Mouse (Mus musculus): ENCODE results near the gene Kif26b. TPM values are rescaled to one million over a fixed set of nuclear protein-coding genes. Genes with fewer than 3 reads are reported as not detected.
A peak's percentile ranks its signal among the peaks of the same experiment; 100 is the strongest.

The Kif26b gene
- total RNA-seq, 2 experiments from 2014 or later: 22.6 to 26.2 TPM

DNA sequence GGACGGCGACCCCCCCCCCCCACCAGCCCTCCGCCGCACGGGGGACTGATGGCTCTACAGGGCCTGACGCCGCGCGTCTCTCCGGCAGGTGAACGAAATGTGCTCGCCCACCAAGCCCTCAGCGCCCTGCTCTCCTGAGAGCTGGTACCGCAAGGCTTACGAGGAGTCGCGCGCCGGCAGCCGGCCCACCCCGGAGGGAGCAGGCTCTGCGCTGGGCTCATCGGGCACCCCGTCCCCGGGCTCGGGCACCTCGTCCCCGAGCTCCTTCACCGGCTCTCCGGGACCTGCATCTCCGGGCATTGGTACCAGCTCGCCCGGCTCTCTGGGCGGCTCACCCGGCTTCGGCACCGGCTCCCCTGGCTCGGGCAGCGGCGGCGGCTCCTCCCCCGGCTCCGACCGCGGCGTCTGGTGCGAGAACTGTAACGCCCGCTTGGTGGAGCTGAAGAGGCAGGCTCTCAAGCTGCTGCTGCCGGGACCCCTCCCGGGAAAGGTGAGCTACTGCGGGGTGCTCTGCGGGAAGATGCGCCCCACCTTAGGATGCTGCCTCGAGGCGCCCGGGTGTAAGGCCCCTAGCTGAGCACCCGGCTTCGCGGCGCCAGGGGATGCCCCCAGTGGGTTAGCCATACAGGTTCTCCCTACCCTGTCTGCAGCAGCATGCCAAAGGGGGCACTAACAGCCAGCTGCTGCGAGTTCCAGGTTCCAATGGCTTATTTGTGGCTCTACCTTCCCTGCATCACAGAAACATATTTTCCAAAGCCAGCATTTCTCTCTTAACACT is 1.6 kb downstream of the Kif26b start:
- peak; percentile 82 to 91 for DNase-seq (ENCODE audit: extremely low spot score in 1 of 2, low spot score in 1 of 2)

DNA sequence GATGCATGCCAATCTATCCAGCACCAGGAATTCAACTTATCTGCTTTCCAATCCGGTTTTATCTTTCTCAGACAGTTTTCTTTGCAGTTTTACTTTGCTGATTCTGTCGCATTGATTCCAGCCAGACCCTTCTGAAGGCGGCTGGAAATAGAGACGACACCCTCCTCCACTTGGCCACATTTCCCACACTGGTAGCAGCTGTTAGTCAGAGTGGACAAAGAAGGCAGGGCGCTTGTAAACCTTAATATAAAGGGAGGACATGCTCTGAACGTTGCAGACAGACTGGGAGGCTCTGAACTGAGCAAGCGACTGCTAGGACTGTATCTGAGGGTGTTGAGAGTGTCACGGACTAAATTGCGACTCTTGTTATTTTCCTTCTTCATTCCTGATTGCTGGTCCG is 11.3 kb downstream of the Kif26b start:
- no peak for DNase-seq (ENCODE audit: extremely low spot score in 1 of 2, low spot score in 1 of 2)

DNA sequence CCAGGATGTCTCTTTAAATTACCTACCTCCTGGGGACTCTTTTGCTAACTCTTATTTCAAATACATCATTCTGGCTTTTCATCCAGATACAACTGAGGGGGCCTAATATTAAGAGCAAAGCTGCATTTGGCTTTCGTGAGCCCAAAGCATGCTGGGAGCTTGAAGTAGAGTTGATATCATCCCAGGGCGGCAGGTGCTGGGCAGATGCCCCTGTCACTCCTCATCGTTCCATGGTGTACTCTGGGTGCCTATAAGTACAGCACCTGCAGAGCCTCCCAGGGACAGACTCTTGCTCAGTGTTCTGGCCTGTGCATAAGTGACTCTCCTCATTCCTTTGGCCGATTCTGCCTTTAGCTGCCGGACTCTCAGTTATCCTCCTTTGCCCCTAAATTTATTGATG is 13.5 kb downstream of the Kif26b start:
- no peak for DNase-seq (ENCODE audit: extremely low spot score in 1 of 2, low spot score in 1 of 2)

DNA sequence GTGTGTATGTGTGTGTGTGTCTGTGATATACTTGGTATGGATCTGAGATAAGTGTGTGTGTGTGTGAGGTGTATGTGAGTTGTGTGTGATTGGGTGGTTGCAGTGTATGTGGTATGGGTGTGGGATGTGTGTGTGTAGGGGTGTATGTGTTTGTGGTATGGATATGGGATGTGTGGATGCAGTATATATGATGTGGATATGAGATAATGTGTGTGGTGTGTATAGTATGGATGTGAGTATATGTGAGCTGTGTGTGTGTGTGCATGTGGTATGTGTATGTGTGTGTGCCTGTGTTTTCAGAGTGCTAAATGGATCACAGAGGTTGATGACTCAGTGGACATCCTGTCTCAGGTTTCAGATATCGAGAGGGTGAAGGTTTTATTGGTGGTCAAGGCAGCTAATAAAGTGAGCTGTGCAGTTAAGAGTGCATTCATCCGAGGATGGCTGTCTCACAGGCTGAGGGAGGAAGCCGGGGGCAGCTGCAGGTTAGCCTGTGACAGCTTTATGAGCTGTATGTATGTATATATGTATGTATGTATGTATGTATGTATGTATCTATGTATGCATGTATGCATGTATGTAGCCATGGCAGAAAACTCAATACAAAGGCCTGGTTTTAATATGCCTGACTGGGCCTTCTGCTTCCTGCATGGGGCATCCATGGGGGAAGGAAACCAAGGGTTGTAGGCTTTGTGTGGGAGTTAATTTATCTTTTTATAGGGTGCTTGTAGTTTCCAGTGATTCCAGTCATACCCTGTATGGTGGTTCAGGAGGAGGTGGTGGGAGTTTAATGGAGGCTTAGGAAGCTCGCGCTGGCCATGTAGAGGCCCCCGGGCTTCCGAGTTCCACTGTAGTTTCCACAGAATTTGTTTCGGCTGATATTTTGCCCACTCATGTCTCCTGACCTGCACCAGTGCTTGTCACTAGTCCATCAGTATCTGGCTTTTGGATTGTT is 14.3 kb downstream of the Kif26b start:
- no peak for DNase-seq (ENCODE audit: extremely low spot score in 1 of 2, low spot score in 1 of 2)

GRCm38 (mm10) chr1:178544585-178544984 is 15.7 kb downstream of the Kif26b start:
- no peak for DNase-seq (ENCODE audit: extremely low spot score in 1 of 2, low spot score in 1 of 2)

DNA sequence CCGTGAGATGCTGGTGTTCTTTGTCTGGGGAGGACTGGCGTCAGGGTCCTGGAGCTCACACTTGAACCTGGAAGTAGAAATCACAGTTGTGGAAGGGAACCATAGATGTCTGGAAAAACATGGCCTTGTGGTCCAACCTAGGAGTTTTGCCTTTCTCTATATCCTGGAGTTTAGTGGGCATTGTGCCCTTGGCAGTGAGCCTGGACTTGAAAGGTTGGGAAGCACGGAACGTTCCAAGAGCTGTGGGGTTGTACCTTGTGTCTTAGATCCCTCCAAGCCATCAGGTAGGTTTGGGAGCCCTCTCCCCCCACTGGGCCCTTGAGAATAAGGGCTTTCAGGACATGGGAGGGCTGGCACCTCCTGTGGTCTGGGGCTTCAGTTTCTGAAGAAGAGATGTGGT is 20.7 kb downstream of the Kif26b start:
- no peak for DNase-seq (ENCODE audit: extremely low spot score in 1 of 2, low spot score in 1 of 2)

DNA sequence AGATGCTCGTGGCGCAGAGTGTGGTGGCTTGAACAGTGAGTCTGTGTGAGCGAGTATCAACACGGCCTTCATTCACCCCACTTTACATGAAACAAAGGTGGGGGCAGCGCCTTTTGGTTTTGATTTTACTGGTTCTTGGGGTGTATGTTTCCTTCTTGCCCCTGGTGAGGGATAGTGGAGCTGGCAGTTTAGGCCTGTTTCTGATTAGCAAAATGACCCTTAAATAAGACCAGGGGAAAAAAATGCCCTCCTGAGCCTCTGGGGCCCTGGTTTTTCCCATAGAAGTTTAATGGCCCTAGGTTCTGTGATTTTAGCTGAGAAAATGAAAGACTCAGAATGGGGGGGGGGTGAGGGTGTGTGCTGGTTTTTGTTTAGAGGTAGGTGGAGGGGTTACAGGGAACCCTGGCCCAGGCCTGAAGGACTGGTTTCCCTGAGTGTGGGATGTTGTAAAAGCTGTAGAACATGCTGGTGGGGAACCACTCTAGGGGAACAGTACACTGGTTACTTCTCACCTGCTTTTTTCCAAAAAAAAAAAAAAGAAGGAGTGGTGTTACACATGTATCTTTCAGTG is 21.6 kb downstream of the Kif26b start:
- DNase-seq (ENCODE audit: extremely low spot score in 1 of 2, low spot score in 1 of 2): no peak

DNA sequence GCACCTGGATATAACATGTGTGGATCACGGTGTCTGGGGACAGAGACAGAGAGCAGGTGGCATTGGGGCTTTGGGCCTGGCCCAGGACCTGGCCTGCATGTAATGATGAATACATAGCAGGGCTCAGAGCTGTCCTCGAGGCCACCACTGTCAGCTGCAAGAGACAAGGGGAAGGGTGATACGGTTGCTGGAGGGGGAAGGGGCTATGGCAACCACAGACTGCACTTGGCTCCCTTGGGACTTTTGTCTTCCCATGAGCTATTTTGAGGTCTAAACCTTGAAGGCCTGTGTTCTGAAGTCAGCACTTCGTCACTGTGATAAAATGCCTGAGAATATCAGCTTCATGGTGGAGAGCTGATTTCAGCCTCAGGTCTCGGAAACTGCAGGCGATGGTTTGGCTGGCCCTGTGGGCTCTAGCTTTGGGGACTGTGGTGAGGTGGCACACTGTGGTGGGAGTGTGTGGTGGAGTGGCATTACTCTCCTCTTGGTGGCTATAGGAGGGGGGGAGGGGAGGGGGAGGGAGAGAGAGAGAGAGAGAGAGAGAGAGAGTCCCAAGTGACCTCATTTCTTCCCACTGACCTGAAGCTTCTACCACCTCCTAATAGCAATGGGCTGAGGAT is 23.5 kb downstream of the Kif26b start:
- no peak for DNase-seq (ENCODE audit: extremely low spot score in 1 of 2, low spot score in 1 of 2)

- no peak for DNase-seq (ENCODE audit: extremely low spot score in 1 of 2, low spot score in 1 of 2)
Observed at GRCm38 (mm10) chr1:178552898-178553284, 24.0 kb downstream of the Kif26b start.

- DNase-seq (ENCODE audit: extremely low spot score in 1 of 2, low spot score in 1 of 2): no peak
Observed at GRCm38 (mm10) chr1:178556226-178556625, 27.3 kb downstream of the Kif26b start.

- DNase-seq (ENCODE audit: extremely low spot score in 1 of 2, low spot score in 1 of 2): no peak
Observed at GRCm38 (mm10) chr1:178560043-178560442, 31.1 kb downstream of the Kif26b start.

- no peak for DNase-seq (ENCODE audit: extremely low spot score in 1 of 2, low spot score in 1 of 2)
Observed at GRCm38 (mm10) chr1:178563834-178564233, 34.9 kb downstream of the Kif26b start.

DNA sequence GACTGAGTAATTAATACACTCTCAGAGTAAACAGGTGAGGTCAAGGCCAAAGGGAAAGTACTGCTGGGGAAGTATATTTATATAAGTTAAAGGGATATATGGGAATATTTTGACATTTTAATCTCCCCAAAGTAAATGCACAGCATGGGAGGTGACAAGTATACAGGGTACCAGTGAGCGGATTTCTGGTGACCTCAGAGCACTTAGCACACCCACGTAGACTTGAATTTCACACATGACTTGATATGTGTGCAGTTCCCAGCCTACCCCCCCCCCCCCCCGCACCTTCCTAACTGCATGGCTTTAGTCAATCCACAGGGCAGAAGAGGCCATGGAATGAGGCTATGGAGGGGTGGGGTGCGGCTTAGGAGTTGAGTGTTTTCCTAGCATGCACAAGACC is 35.9 kb downstream of the Kif26b start:
- no peak for DNase-seq (ENCODE audit: extremely low spot score in 1 of 2, low spot score in 1 of 2)

DNA sequence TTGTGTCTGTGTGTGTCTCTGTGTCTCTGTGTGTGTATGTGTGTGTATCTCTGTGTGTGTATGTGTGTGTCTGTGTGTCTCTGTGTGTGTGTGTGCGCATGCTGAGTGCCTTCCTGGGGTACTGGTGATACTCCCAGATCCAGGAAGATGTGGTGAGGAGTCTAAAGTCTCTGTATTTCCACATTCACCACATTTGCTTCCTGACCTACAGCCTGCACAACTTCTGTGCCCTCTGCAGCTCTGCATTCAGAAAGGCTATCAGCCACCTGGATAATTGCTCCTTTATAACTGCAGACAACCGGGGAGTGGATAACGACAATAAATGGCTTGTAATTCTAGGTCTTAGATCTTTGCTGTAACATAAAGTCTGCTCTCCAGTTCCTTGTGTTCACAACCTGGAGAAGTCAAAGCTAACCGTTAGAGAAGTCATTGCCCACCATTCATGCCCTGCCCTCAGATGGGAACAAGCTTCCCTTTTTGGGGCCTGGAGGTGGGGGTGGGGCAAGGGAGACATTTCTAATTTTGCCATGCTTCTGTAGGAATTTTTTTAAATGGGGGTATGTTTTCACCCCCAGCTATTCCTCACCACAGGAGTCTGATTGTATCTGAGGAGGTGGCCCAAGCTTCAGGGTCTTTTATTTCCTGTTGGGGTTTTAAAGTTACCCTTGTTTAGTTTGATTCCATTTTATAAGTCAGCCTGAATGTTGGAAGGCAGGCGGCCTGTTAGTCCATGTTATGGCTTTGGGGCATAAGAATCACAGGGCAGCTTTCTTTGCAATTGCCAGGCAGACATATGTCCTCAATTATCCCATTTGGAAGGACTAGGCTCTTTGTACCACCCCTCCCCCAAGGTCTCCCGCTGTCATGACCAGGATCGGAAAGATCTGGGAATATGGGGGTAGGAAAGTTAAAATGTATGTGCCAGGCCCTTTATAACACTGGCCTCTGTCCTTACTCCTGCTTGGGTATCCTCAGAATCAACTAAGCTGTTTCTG is 39.9 kb downstream of the Kif26b start:
- DNase-seq (ENCODE audit: extremely low spot score in 1 of 2, low spot score in 1 of 2): no peak

DNA sequence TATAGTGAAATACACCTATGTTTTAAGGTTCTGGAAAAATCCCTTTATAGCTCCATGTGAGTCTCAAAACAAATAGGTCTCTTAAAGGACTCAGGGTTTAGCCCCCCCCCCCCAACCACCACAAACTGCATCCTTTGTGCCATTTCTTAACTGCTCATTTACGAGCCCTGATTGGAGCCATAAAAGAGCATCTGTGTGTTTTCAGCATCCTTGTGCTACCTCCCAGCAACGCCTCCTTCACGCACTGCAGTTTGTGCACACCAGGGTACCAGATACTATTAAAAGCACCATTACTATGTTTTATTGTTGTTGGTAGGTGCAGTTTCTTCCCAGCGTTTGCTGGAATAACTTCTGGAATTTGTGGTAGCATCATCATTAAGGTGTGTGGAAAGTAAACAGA is 42.1 kb downstream of the Kif26b start:
- no peak for DNase-seq (ENCODE audit: extremely low spot score in 1 of 2, low spot score in 1 of 2)

DNA sequence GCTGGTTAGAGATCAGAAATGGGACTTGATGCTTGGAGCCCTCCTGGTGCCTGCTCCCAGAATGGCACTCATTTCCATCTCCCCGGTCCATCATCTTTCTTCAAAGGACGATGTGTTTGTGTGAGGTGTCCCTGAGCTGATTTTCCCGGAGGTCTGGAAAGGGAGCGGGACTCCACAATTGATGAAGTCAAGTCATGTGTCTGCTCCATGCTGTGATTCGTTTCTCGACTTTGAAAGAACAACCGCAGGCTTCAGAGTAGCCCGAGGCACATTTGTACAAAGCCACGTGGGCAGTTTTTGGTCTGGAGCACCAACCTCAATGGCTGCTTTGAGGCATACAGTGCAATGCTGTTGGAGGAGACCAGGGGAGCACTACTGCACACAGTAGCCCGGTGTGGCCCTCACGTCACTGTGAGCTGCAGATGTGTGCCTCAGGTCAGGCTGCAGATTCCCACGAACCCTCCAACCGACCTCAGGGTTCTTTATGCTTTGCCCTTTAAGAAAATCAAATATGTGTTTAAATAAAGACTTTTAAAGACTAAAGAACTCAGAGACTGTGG is 43.0 kb downstream of the Kif26b start:
- DNase-seq (ENCODE audit: extremely low spot score in 1 of 2, low spot score in 1 of 2): no peak

GRCm38 (mm10) chr1:178573406-178574032 is 44.6 kb downstream of the Kif26b start:
- DNase-seq (ENCODE audit: extremely low spot score in 1 of 2, low spot score in 1 of 2): no peak

- DNase-seq (ENCODE audit: extremely low spot score in 1 of 2, low spot score in 1 of 2): no peak
Observed at GRCm38 (mm10) chr1:178575706-178576105, 46.8 kb downstream of the Kif26b start.

- no peak for DNase-seq (ENCODE audit: extremely low spot score in 1 of 2, low spot score in 1 of 2)
Observed at GRCm38 (mm10) chr1:178576926-178577325, 48.0 kb downstream of the Kif26b start.
